Mouse (Mus musculus) midbrain, postnatal 0 days (tissue): Measurements from ENCODE around the gene Pth1r. TPM values are rescaled to one million over a fixed set of nuclear protein-coding genes. Genes with fewer than 3 reads are reported as not detected.
"Not testable (repeated sequence)": the region's sequence is repeated elsewhere in the genome, so short reads cannot be mapped to it uniquely, and the experiment has no call there.

Experiments used
- ATAC-seq: fragments of 200-750 bp; cut with Nextera tagmentation; 2 replicates; pipeline ENCODE4 v1.8.0; 2017; ENCODE audit warnings: moderate number of reproducible peaks, mild to moderate bottlenecking, moderate TSS enrichment, moderate library complexity; ENCODE audit not compliant: low FRiP score
- DNase-seq: peaks from one replicate; pipeline ENCODE4 v3.0.0-alpha.2; 2015; ENCODE audit warnings: low spot score
- H3K27ac ChIP-seq: fragments of 300-500 bp; sonication (generic); 2 replicates; pipeline ENCODE4 v1.5.1; 2014; ENCODE audit warnings: low read depth, mild to moderate bottlenecking, low read length, mixed read lengths
- H3K27me3 ChIP-seq: fragments of 300-500 bp; sonication (generic); 2 replicates; pipeline ENCODE4 v1.6.1; 2014; ENCODE audit warnings: low read length, control low read depth, mixed read lengths; ENCODE audit not compliant: insufficient read depth
- H3K36me3 ChIP-seq: fragments of 300-500 bp; sonication (generic); 2 replicates; pipeline ENCODE4 v1.6.1; 2014; ENCODE audit warnings: low read length, control low read depth, mixed read lengths; ENCODE audit not compliant: insufficient read depth
- H3K4me1 ChIP-seq: fragments of 300-500 bp; sonication (generic); 2 replicates; pipeline ENCODE4 v1.6.1; 2014; ENCODE audit warnings: mild to moderate bottlenecking, control low read depth, antibody characterized with exemption, low read length, mixed read lengths; ENCODE audit not compliant: insufficient read depth
- H3K4me2 ChIP-seq: fragments of 300-500 bp; sonication (generic); 2 replicates; pipeline ENCODE4 v1.6.1; 2014; ENCODE audit warnings: low read depth, mild to moderate bottlenecking, low read length, mixed read lengths; ENCODE audit not compliant: poor library complexity, severe bottlenecking
- H3K4me3 ChIP-seq: fragments of 300-500 bp; sonication (generic); 2 replicates; pipeline ENCODE4 v1.5.1; 2014; ENCODE audit warnings: low read depth, mild to moderate bottlenecking, low read length, moderate library complexity
- H3K9ac ChIP-seq: fragments of 300-500 bp; sonication (generic); replicated peaks from 2 replicates; pipeline ENCODE4 v1.6.1; 2014; ENCODE audit warnings: mild to moderate bottlenecking, low read length, moderate library complexity, mixed read lengths; ENCODE audit not compliant: poor library complexity, severe bottlenecking
- H3K9me3 ChIP-seq: fragments of 300-500 bp; sonication (generic); 2 replicates; pipeline ENCODE4 v1.6.1; 2016; ENCODE audit warnings: low read length, control low read depth
- CTCF ChIP-seq: IDR thresholded peaks from 2 replicates; pipeline ENCODE4 v1.5.1; 2016; ENCODE audit warnings: antibody characterized with exemption, mild to moderate bottlenecking
- WGBS: fragments of 180-500 bp; shearing (Covaris S2); extraction: QIAGEN DNeasy Blood & Tissue Kit; methylation state at CpG from one replicate; pipeline ENCODE4 v1.1.7; 2014; 5-methylcytosine and 5-hydroxymethylcytosine counted together
- polyA plus RNA-seq: library from polyadenylated mRNA; unstranded; fragments of >200 nt; fragmentation: Nextera tagmentation; extraction: Ambion mirVana; gene quantifications from 2 replicates; pipeline ENCODE4 v1.2.1, GENCODE M21; 2015
- total RNA-seq: library from RNA; depleted of rRNA; stranded (reverse); fragments of >200 nt; gene quantifications from 2 replicates; pipeline ENCODE4 v1.2.3, GENCODE M21; 2014

The Pth1r gene
- total and polyA plus RNA-seq, 2 experiments from 2014 or later: 8.3 to 20.8 TPM

DNA sequence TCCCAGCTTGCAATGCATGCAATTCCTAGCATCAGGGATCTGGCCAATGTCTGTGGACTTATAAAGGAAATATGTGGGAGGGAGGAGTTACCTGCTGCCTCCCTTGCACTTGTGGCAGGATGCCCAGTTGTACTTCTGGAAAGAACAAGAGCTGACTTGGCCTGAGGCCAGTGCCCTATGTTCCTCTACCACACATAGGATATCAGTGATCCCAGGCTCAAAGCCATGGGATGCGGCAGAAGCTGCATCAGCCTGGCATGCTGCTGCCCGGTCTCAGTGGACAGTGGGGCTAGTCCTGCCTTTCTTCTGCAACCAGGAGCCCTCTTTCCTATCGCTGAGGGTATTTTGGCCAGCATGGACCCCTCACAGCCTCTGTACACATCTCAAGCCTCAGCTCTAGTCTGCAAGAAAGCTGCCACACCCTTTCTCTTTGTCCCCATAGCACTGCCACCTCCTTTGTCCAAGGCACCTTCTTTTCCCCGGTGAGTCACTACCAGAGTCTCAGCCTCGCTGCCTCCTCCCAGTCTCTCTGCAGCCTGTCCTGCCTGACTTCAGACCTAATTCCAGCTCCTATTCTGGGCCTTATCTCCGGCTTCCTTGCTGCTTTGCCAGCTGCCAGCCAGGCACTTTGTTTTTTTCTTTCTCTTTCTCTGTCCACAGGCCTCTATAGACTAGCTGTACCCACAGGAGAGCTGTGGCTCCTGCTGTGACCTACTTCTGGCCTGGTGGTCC, 62.7 kb downstream of the Pth1r start:
- peak overlapping the region; percentile 19; the same call in 1 of the 2 replicates for H3K9ac ChIP-seq
- no peaks in the 10 kb centered on the region for H3K27me3 ChIP-seq
- DNase-seq (peak; percentile 81), ATAC-seq (no peak)
- H3K4me1 ChIP-seq: peaks cover 15% of the 10 kb centered on the region; the same call in 1 of the 2 replicates
- TF ChIP-seq CTCF: no peak
- WGBS: 49% methylated on average over 6 of the region's 6 CpGs
- H3K9me3 ChIP-seq: no peaks in the 10 kb centered on the region
- H3K4me2 ChIP-seq: no peak overlapping the region
- H3K36me3 ChIP-seq: no peaks in the 10 kb centered on the region
- peak overlapping the region; percentile 55; the same call in 1 of the 2 replicates for H3K27ac ChIP-seq
- H3K4me3 ChIP-seq: no peak overlapping the region

DNA sequence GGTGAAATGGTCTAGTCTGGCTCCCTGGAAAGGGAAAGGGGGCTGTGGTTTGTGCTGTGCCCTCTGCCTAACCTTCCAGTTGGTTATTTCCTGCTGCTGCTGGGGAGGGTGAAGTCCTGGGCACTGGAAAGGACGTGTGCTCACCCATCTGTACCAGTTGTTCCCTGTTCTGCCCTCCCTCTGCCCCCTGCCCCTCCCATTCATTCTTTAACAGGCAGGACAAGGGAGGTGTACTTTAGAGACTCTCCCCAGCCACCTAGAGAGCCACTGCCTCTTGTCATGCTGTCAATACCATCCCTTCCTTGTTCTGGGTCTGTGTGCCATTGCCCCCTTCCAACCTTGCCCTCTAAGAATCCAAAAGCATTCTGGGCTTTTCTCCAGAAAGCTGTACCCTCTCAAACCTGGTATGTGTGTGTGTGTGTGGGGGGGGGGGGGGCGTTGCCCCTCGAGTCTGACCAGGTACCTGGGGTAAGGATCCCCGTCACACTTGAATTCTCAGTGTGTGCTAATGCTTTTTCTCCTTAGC, 63.3 kb downstream of the Pth1r start:
- Histone ChIP-seq H3K9me3 (no peaks in the 10 kb centered on the region), H3K4me3 (no peak overlapping the region), H3K9ac (0 out of 2 replicates have a peak overlapping the region, but pooled peaks have one; percentile 19), H3K4me1 (peaks cover 15% of the 10 kb centered on the region; the same call in 1 of the 2 replicates), H3K27me3 (no peaks in the 10 kb centered on the region), H3K36me3 (no peaks in the 10 kb centered on the region), H3K4me2 (no peak overlapping the region), H3K27ac (no peak overlapping the region)
- 47% methylated on average over 4 of the region's 4 CpGs for WGBS
- ATAC-seq (no peak), DNase-seq (no peak)
- TF ChIP-seq CTCF: no peak

DNA sequence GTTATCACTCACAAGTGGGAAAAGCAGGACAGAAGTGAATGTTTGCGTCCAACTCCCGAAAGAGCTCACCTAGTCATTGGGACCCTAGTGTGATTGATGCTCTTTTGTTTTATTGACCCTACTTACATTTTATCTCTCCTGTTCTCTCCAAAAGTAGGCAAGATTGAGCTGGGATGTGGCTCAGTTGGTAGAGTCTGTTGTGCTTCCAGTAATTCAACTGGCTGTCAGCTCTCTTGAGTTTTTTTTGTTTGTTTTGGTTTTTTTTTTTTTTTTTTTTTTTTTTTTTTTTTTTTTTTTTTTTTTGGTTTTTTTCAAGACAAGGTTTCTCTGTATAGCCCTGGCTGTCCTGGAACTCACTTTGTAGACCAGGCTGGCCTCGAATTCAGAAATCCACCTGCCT, 64.2 kb downstream of the Pth1r start:
- not testable (repeated sequence) for H3K9ac ChIP-seq, DNase-seq, H3K4me2 ChIP-seq, H3K27me3 ChIP-seq, H3K27ac ChIP-seq, H3K4me3 ChIP-seq, H3K9me3 ChIP-seq, H3K36me3 ChIP-seq, ATAC-seq
- H3K4me1 ChIP-seq: peaks cover 15% of the 10 kb centered on the region; the same call in 1 of the 2 replicates
- 94% methylated on average over 3 of the region's 3 CpGs for WGBS

DNA sequence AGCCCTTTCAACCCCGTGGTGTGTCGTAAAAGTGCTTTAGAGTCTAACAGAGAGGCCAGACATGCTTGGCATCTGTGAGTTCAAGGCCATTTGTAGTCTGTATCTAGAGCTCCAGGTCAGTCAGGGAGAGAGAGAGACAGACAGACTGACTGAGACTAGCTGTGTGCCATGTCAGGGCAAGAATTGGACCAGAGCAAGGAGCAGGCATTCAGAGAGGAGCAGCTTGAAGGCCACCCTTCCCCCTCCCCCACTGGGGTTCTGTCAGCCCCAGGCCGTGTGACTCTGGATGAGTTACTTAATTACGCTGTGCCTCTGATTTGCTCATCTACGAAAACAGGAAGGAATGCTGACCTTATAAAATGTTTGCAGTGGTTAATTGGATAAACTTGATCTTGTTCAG, 64.7 kb downstream of the Pth1r start:
- ATAC-seq (no peak), DNase-seq (no peak)
- Histone ChIP-seq H3K27me3 (no peaks in the 10 kb centered on the region), H3K4me3 (no peak overlapping the region), H3K9ac (no peak overlapping the region), H3K27ac (no peak overlapping the region), H3K4me2 (no peak overlapping the region), H3K36me3 (no peaks in the 10 kb centered on the region), H3K9me3 (no peaks in the 10 kb centered on the region), H3K4me1 (peaks cover 15% of the 10 kb centered on the region; the same call in 1 of the 2 replicates)
- TF ChIP-seq CTCF: no peak
- WGBS: 60% methylated on average over 5 of the region's 5 CpGs

DNA sequence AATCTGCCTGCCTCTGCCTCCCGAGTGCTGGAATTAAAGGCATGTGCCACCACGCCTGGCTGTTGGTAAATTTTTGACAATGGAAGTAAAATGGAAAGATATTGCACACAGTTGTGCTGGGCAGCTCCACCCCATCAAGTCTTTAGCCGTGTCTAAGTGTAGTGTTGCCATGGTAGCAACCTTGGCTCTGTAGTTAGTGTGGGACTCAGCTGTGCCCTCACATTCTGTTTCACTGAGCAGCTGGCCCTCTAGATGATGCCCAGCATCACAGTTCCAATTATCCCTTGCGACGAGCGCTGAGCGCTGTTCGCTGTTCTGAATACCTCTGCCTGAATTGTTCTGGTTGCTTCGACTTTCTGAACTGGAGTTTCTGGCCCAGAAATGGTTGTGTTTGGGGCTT, 65.1 kb downstream of the Pth1r start:
- Histone ChIP-seq H3K9ac (no peak overlapping the region), H3K27ac (no peak overlapping the region), H3K4me1 (peaks cover 15% of the 10 kb centered on the region; the same call in 1 of the 2 replicates), H3K4me3 (no peak overlapping the region), H3K4me2 (no peak overlapping the region), H3K36me3 (no peaks in the 10 kb centered on the region), H3K9me3 (no peaks in the 10 kb centered on the region), H3K27me3 (no peaks in the 10 kb centered on the region)
- no peak for ATAC-seq
- 42% methylated on average over 9 of the region's 9 CpGs for WGBS
- TF ChIP-seq CTCF: no peak
- DNase-seq: peak; percentile 81

DNA sequence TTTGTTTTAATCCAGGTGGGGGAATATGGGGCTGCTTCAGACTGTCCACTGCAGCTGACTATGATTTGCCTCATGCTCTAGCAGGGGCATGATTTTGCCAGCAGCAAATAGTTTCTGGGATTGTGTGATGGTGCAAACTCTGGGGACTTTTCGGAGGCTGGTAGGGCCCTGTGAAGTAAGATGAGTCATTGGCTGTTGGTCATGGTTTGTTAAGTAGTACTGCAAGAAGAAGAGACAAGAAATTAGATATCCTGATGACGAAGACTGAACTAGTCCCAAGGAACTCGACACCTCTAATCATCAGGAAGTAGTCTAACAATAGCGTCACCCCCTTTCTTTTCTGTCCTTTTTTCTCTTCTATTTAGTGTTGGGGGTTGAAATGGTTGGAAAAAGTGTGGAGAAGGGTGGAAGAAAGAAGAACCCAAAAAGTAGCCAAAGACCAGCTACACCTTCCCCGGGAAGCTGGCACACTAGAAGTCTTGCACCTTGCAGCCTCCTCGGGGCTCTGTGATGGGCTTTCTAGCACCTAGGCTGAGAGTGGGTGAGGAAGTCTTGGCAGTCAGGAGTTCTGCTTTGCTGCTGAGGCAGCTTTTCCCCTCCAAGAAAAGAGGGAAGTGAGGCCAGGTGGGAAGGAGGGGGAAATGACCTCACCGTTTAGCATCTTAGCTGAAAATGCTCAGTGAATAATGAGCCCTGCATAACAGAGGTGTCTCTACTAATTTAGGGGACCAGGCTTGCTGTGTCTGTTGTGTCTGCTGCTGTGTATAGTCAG, 66.0 kb downstream of the Pth1r start:
- ATAC-seq (no peak), DNase-seq (no peak)
- Histone ChIP-seq H3K4me2 (no peak overlapping the region), H3K9ac (no peak overlapping the region), H3K27ac (no peak overlapping the region), H3K9me3 (no peaks in the 10 kb centered on the region), H3K27me3 (no peaks in the 10 kb centered on the region), H3K4me1 (peaks cover 15% of the 10 kb centered on the region; the same call in 1 of the 2 replicates), H3K4me3 (no peak overlapping the region), H3K36me3 (no peaks in the 10 kb centered on the region)
- 88% methylated on average over 7 of the region's 7 CpGs for WGBS
- TF ChIP-seq CTCF: no peak
